Mouse (Mus musculus): ENCODE results near the gene Neurl3. TPM values are rescaled to one million over a fixed set of nuclear protein-coding genes. Genes with fewer than 3 reads are reported as not detected.

Gene Neurl3
- total and polyA plus RNA-seq, 3 experiments = 38.7 to 140 (median 120) TPM

DNA sequence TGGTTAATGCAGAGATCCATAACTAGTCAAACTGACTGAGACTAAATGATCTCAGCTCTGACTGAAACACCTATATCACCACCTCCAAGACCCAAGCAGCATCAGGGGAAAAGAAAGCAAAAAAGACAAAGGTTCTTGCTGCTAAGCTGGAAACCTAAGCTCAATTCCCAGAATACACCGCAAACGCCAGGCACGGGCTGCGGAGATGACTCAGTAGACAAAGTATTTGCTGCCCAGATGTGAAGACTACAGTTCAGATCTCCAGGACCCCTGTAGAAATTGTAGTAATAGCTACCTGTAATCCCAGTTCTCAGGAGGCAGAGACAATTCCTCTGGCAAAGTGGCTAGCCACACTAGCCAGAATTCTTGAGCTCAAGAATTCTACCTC is 29.7 kb downstream of the Neurl3 start:
- Histone ChIP-seq H3K9me3 (replicated peaks) (no peaks in the 10 kb centered on the region), H3K36me3 (replicated peaks) (peaks cover 21% of the 10 kb centered on the region), H3K27me3 (ENCODE audit: insufficient read depth, low read length) (peaks cover 10% of the 10 kb centered on the region), H3K4me1 (ENCODE audit: insufficient read depth, low read depth, low read length) (peaks cover 49% of the 10 kb centered on the region), H3K4me3 (ENCODE audit: low read depth, low read length) (peak overlapping the region; percentile 18; the same call in 1 of the 2 replicates)
- ATAC-seq (ENCODE audit: extremely low read depth, insufficient number of reproducible peaks, low FRiP score, poor library complexity, severe bottlenecking) (no peak), DNase-seq (ENCODE audit: low spot score) (no peak)
- no peak for TF ChIP-seq GATA1 (IDR thresholded peaks at IDR 0.05; ENCODE audit: borderline replicate concordance, low read length)
- TF ChIP-seq TAL1 (conservative IDR thresholded peaks at IDR 0.05; ENCODE audit: low read depth, low read length) = no peak
- TF ChIP-seq CTCF (IDR thresholded peaks at IDR 0.05; ENCODE audit: low read depth, low read length) = no peak
- no peak for TF ChIP-seq GATA2 (IDR thresholded peaks at IDR 0.05; ENCODE audit: borderline replicate concordance, low read depth, low read length)
- TF ChIP-seq POLR2AphosphoS5 (IDR thresholded peaks at IDR 0.05; ENCODE audit: insufficient replicate concordance, low read depth, low read length) = no peak

DNA sequence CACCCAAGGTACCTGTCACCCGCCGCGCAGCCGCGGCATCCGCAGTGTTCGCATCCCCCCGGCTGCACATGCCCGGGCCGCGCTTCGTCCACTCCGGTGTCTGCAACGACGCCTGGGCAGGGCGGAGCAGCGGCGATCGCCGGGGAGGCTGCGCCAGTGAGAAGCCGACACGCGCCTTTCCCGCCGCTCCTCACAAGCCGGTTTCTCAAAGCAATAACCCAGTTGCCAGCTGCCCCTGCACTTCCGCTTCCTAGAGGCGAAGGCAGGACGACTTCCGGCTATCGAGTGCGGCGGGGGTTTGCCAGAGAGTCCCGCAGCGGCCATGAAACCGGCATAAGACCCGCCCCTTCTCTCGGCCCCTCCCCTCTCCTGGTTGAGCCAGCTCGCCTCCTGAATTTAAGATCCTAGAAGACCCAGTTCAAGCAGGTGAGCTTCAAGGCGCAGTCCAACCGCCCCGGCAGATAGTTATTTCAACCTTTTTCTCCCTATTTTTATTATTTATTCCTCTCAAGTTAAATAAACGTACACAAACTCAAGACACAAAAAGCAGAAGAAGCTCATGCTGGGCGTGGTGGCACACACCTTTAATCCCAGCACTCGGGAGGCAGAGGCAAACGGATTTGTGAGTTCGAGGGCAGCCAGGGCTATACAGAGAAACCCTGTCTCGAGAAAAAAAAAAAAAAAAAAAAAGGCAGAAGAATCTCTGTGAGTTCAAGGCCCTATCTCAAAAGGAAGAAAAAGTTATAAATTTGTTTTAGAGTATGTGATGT is 30.2 kb downstream of the Neurl3 start, which contains the start of gene Uggt1:
Uggt1 (minus strand) TSS at position 663 of the 770 bp plus-strand sequence.
- Histone ChIP-seq H3K27me3 (ENCODE audit: insufficient read depth, low read length) (peaks cover 10% of the 10 kb centered on the region), H3K36me3 (replicated peaks) (peaks cover 27% of the 10 kb centered on the region), H3K4me3 (ENCODE audit: low read depth, low read length) (peak within 1 kb of the TSS; percentile 84), H3K4me1 (ENCODE audit: insufficient read depth, low read depth, low read length) (peaks cover 52% of the 10 kb centered on the region), H3K9me3 (replicated peaks) (no peaks in the 10 kb centered on the region)
- DNase-seq (ENCODE audit: low spot score) (peak; percentile 95), ATAC-seq (ENCODE audit: extremely low read depth, insufficient number of reproducible peaks, low FRiP score, poor library complexity, severe bottlenecking) (peak; percentile 95)
- TF ChIP-seq GATA2 (IDR thresholded peaks at IDR 0.05; ENCODE audit: borderline replicate concordance, low read depth, low read length) (no peak), POLR2AphosphoS5 (IDR thresholded peaks at IDR 0.05; ENCODE audit: insufficient replicate concordance, low read depth, low read length) (no peak), CTCF (IDR thresholded peaks at IDR 0.05; ENCODE audit: low read depth, low read length) (no peak)

DNA sequence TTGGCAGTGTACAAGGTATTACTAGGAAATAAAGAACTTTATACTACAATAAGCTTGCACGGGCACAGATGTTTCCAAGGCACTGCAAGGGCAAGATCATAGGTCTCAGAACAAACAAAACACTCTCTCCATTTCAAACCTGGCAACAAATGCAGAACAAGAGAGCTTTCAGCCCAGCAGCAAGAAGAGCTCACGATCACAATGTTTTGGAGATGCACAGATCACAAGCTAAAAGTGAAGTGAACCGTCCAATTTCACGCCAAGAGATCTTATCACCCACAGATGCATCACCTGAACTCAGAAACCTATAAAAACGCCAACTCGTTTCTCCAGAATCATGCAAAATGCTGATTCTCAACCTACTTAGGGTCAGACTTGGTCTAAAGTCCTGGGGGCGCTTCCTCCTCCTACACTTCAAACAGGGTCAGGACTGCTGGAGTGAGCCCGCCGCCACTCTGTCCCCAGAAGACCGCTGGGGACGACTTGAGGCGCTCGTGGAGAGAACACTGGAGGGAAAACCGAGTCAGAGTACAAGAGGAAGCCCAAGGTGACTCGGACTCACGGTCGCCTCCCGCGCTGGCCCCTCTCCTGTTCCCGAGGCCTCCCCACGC is 30.9 kb downstream of the Neurl3 start:
- H3K9me3 ChIP-seq (replicated peaks) = no peaks in the 10 kb centered on the region
- DNase-seq (ENCODE audit: low spot score) (no peak), ATAC-seq (ENCODE audit: extremely low read depth, insufficient number of reproducible peaks, low FRiP score, poor library complexity, severe bottlenecking) (0 out of 2 replicates have a peak, but pooled peaks have one; percentile 11)
- H3K4me3 ChIP-seq (ENCODE audit: low read depth, low read length) = peak overlapping the region; percentile 84
- peaks cover 53% of the 10 kb centered on the region for H3K4me1 ChIP-seq (ENCODE audit: insufficient read depth, low read depth, low read length)
- H3K27me3 ChIP-seq (ENCODE audit: insufficient read depth, low read length) = peaks cover 8% of the 10 kb centered on the region
- TF ChIP-seq GATA2 (IDR thresholded peaks at IDR 0.05; ENCODE audit: borderline replicate concordance, low read depth, low read length) = peak; percentile 64; the same call in 1 of the 2 replicates
- no peak for TF ChIP-seq CTCF (IDR thresholded peaks at IDR 0.05; ENCODE audit: low read depth, low read length)
- peaks cover 32% of the 10 kb centered on the region for H3K36me3 ChIP-seq (replicated peaks)

DNA sequence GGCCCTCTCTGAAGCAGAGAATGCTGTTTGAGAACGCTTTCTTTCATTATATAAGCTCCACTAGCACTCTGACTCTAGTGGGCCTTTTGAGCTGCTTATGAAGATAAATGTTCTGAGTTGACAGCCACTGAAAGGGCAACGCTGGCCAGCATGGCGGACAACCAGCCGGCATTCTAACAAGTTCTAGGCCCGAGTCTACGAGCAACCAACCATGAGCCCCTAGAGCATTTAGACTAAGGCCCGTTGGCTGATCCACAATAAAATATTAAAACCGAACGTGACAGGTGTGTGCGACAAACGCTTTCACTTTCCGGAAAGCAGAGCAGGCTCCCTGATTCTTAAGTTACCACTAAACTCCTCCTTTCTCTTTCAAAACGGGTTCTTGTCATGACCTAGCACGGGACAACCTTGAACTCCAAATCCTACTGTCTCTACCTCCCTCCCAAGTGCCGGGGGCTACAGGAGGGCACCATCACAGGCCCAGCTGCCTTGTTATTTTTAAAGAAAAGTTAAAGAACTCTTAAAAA is 32.5 kb downstream of the Neurl3 start:
- no peak for ATAC-seq (ENCODE audit: extremely low read depth, insufficient number of reproducible peaks, low FRiP score, poor library complexity, severe bottlenecking)
- H3K4me1 ChIP-seq (ENCODE audit: insufficient read depth, low read depth, low read length) = peaks cover 53% of the 10 kb centered on the region

DNA sequence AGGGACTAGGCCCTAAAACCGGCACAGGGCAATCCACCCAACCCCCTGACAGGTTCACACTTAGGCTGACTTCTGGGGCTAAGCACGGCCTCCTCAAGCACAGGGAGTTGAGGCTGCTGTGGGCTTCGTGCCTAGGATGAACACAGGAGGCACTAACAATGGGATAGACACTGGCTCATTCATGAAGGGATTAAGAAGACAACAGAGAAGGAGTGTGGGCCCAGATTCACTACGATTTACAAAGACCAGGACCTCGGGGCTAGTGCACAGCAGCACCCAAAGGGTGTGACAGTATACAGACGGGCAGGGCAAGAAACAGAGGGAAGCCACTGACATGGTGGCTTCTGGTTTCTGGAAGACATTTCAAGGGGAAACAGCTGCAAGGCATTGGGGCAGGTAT is 34.3 kb downstream of the Neurl3 start:
- Histone ChIP-seq H3K4me1 (ENCODE audit: insufficient read depth, low read depth, low read length) (peaks cover 58% of the 10 kb centered on the region), H3K9me3 (replicated peaks) (no peaks in the 10 kb centered on the region), H3K4me3 (ENCODE audit: low read depth, low read length) (no peak overlapping the region), H3K27me3 (ENCODE audit: insufficient read depth, low read length) (no peaks in the 10 kb centered on the region), H3K36me3 (replicated peaks) (peaks cover 59% of the 10 kb centered on the region)
- TF ChIP-seq CTCF (IDR thresholded peaks at IDR 0.05; ENCODE audit: low read depth, low read length) (no peak), GATA2 (IDR thresholded peaks at IDR 0.05; ENCODE audit: borderline replicate concordance, low read depth, low read length) (no peak)
- ATAC-seq (ENCODE audit: extremely low read depth, insufficient number of reproducible peaks, low FRiP score, poor library complexity, severe bottlenecking) = no peak
- DNase-seq (ENCODE audit: low spot score) = no peak

More for the DNA sequence above, 32.5 kb downstream of the Neurl3 start:
- H3K36me3 ChIP-seq (replicated peaks) = peaks cover 43% of the 10 kb centered on the region
- H3K9me3 ChIP-seq (replicated peaks) = no peaks in the 10 kb centered on the region
- no peak for DNase-seq (ENCODE audit: low spot score)
- H3K27me3 ChIP-seq (ENCODE audit: insufficient read depth, low read length) = peaks cover 4% of the 10 kb centered on the region
- H3K4me3 ChIP-seq (ENCODE audit: low read depth, low read length) = no peak overlapping the region; the same call in 1 of the 2 replicates
- TF ChIP-seq GATA1 (IDR thresholded peaks at IDR 0.05; ENCODE audit: borderline replicate concordance, low read length) = no peak
- no peak for TF ChIP-seq CTCF (IDR thresholded peaks at IDR 0.05; ENCODE audit: low read depth, low read length)
- TF ChIP-seq GATA2 (IDR thresholded peaks at IDR 0.05; ENCODE audit: borderline replicate concordance, low read depth, low read length) = no peak
- no peak for TF ChIP-seq POLR2AphosphoS5 (IDR thresholded peaks at IDR 0.05; ENCODE audit: insufficient replicate concordance, low read depth, low read length)
- no peak for TF ChIP-seq TAL1 (conservative IDR thresholded peaks at IDR 0.05; ENCODE audit: low read depth, low read length)

DNA sequence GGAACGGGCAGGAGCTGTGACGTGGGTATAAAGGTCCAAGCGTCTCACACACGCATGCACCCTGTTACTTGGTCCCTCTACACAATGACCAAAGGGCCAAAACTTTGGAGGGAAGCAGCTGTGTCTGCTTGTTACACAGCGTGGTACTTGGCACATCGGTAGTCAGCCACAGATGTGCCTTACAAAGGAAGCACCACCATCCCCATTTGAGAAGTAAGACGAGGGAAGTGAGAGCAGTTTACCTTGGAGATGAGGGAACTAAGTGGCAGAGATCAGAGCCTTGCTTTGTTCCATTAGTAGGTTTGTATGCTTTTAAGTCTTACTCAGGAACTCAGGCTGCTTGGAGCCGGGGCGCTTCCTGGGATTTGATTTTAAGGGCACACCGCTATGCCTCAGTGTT is 35.1 kb downstream of the Neurl3 start:
- Histone ChIP-seq H3K9me3 (replicated peaks) (no peaks in the 10 kb centered on the region), H3K4me1 (ENCODE audit: insufficient read depth, low read depth, low read length) (peaks cover 52% of the 10 kb centered on the region), H3K4me3 (ENCODE audit: low read depth, low read length) (no peak overlapping the region), H3K36me3 (replicated peaks) (peaks cover 67% of the 10 kb centered on the region), H3K27me3 (ENCODE audit: insufficient read depth, low read length) (no peaks in the 10 kb centered on the region)
- ATAC-seq (ENCODE audit: extremely low read depth, insufficient number of reproducible peaks, low FRiP score, poor library complexity, severe bottlenecking) (no peak), DNase-seq (ENCODE audit: low spot score) (no peak)
- no peak for TF ChIP-seq CTCF (IDR thresholded peaks at IDR 0.05; ENCODE audit: low read depth, low read length)
- TF ChIP-seq TAL1 (conservative IDR thresholded peaks at IDR 0.05; ENCODE audit: low read depth, low read length) = no peak
- no peak for TF ChIP-seq GATA2 (IDR thresholded peaks at IDR 0.05; ENCODE audit: borderline replicate concordance, low read depth, low read length)
- TF ChIP-seq GATA1 (IDR thresholded peaks at IDR 0.05; ENCODE audit: borderline replicate concordance, low read length) = no peak
- TF ChIP-seq POLR2AphosphoS5 (IDR thresholded peaks at IDR 0.05; ENCODE audit: insufficient replicate concordance, low read depth, low read length) = no peak

Measured in G1E (cell line).